Mouse (Mus musculus) liver, embryonic 13.5 days (tissue): ENCODE measurements around the gene Ksr1. TPM values are rescaled to one million over a fixed set of nuclear protein-coding genes. Genes with fewer than 3 reads are reported as not detected.

Experiments
- ATAC-seq: fragments of 200-750 bp; cut with Nextera tagmentation; 2 replicates; pipeline ENCODE4 v1.8.0; 2017; ENCODE audit warnings: low read depth, mild to moderate bottlenecking, moderate number of reproducible peaks, moderate library complexity
- DNase-seq: peaks from one replicate; pipeline ENCODE4 v3.0.0; 2022
- H3K27ac ChIP-seq: fragments of 300-500 bp; sonication (generic); 2 replicates; pipeline ENCODE4 v1.5.1; 2015; ENCODE audit warnings: moderate library complexity, mild to moderate bottlenecking, inconsistent platforms
- H3K27me3 ChIP-seq: fragments of 300-500 bp; sonication (generic); 2 replicates; pipeline ENCODE4 v1.6.1; 2015; ENCODE audit warnings: mild to moderate bottlenecking, inconsistent platforms
- H3K36me3 ChIP-seq: fragments of 300-500 bp; sonication (generic); 2 replicates; pipeline ENCODE4 v1.6.1; 2015; ENCODE audit warnings: mild to moderate bottlenecking, inconsistent platforms
- H3K4me1 ChIP-seq: fragments of 300-500 bp; sonication (generic); replicated peaks from 2 replicates; pipeline ENCODE4 v1.6.1; 2015; ENCODE audit warnings: inconsistent platforms
- H3K4me2 ChIP-seq: fragments of 300-500 bp; sonication (generic); 2 replicates; pipeline ENCODE4 v1.6.1; 2015; ENCODE audit warnings: inconsistent platforms, mild to moderate bottlenecking, moderate library complexity
- H3K4me3 ChIP-seq: fragments of 300-500 bp; sonication (generic); replicated peaks from 2 replicates; pipeline ENCODE4 v1.5.1; 2015; ENCODE audit warnings: mild to moderate bottlenecking, inconsistent platforms
- H3K9ac ChIP-seq: fragments of 300-500 bp; sonication (generic); 2 replicates; pipeline ENCODE4 v1.6.1; 2015; ENCODE audit warnings: mild to moderate bottlenecking, inconsistent platforms
- H3K9me3 ChIP-seq: fragments of 300-500 bp; sonication (generic); replicated peaks from 2 replicates; pipeline ENCODE4 v1.6.1; 2016; ENCODE audit warnings: inconsistent platforms
- WGBS: fragments of 180-500 bp; shearing (Covaris S2); methylation state at CpG from one replicate; pipeline ENCODE4 v1.1.7; 2015; ENCODE audit not compliant: insufficient replicate concordance; 5-methylcytosine and 5-hydroxymethylcytosine counted together
- polyA plus RNA-seq: library from polyadenylated mRNA; unstranded; fragments of >200 nt; fragmentation: Nextera tagmentation; extraction: Ambion mirVana; gene quantifications from 2 replicates; pipeline ENCODE4 v1.2.1, GENCODE M21; 2015

The Ksr1 gene
- polyA plus RNA-seq, 1 experiment from 2014 or later: 1.8 TPM

- peaks cover 25% of the 10 kb centered on the region for H3K36me3 ChIP-seq
- peaks cover 29% of the 10 kb centered on the region for H3K4me1 ChIP-seq
- H3K27ac ChIP-seq: no peak overlapping the region
- WGBS: 75% methylated on average over 21 of the region's 21 CpGs
- H3K4me3 ChIP-seq: no peak overlapping the region
- H3K9me3 ChIP-seq: no peaks in the 10 kb centered on the region
- DNase-seq: no peak
- H3K9ac ChIP-seq: no peak overlapping the region
- no peaks in the 10 kb centered on the region for H3K27me3 ChIP-seq
- no peak for ATAC-seq
- no peak overlapping the region for H3K4me2 ChIP-seq
Measured at GRCm38 (mm10) chr11:79020535-79021045, 125.6 kb downstream of the Ksr1 start.

- no peak overlapping the region for H3K4me3 ChIP-seq
- DNase-seq: peak; percentile 28
- no peak overlapping the region for H3K27ac ChIP-seq
- no peak overlapping the region for H3K4me2 ChIP-seq
- peaks cover 35% of the 10 kb centered on the region for H3K4me1 ChIP-seq
- no peaks in the 10 kb centered on the region for H3K9me3 ChIP-seq
- no peak overlapping the region for H3K9ac ChIP-seq
- H3K27me3 ChIP-seq: no peaks in the 10 kb centered on the region
- peaks cover 25% of the 10 kb centered on the region for H3K36me3 ChIP-seq
- ATAC-seq: no peak
- 60% methylated on average over 17 of the region's 17 CpGs for WGBS
Measured at GRCm38 (mm10) chr11:79019839-79020534, 126.2 kb downstream of the Ksr1 start.

DNA sequence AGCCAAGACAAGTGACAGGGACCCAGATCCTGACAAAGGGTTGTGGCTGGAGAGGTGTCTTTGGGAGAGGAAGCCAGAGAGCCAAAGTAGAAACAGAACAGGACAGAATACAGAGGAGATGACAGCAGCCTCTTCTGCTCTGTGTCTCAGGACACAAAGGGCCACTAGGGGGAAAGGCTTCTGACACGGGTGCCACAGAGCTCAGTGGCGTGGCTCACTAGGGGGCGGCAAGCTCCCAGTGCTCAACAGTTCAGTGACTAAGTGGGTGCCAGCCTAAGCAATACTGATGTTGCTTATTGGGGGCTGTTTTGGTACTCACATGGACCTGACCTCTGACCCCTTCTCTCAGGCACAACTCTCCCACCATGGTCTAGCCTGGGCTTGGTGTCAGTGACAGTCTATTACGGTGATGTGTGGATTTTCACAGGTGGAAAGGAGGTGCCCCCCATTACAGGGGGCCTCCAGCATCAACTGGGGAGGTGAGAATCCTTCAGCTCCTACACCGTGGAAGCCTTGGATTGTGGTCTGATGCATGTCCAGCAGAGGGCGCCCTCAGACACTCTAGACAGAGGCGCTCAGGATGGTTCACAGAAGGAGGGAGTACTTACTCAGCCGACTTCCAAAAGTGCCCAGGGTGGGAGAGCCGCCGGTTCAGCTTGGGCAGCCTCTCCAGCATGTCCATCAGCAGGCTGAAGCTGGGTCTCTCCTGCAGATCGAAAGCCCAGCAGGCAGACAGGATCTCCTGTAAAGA, 127.1 kb downstream of the Ksr1 start:
- ATAC-seq (no peak; the same call in 1 of the 2 replicates), DNase-seq (peak; percentile 55)
- H3K4me1 ChIP-seq: peaks cover 42% of the 10 kb centered on the region
- H3K27ac ChIP-seq: no peak overlapping the region
- peaks cover 25% of the 10 kb centered on the region for H3K36me3 ChIP-seq
- H3K27me3 ChIP-seq: no peaks in the 10 kb centered on the region
- H3K4me2 ChIP-seq: no peak overlapping the region
- WGBS: 37% methylated on average over 11 of the region's 11 CpGs
- no peaks in the 10 kb centered on the region for H3K9me3 ChIP-seq
- H3K9ac ChIP-seq: no peak overlapping the region
- H3K4me3 ChIP-seq: no peak overlapping the region

DNA sequence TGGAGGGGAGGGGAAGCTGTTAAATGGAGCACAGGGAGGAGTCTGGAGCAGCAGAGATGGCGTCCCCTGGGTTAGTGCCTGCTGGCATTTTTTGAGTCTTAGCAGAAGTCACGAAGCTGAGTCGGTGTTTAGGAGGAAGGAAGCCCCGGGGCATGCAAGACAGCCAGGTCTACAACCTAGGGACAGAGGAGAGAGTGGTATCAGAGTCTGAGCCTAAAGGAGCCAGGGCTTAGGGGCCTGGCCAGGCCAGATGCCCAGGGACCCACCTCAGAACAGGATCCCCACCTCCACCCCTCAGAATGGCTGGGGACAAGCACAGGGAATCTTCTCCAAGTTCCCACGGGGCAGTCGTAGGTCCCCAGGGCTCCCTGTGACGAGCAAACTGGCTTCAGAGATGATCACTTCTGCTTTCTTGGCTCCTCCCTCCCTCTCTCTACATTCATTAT, 129.0 kb downstream of the Ksr1 start:
- no peak overlapping the region for H3K4me3 ChIP-seq
- DNase-seq (no peak), ATAC-seq (no peak)
- H3K9me3 ChIP-seq: no peaks in the 10 kb centered on the region
- H3K9ac ChIP-seq: no peak overlapping the region
- H3K27ac ChIP-seq: no peak overlapping the region
- H3K36me3 ChIP-seq: peaks cover 25% of the 10 kb centered on the region
- WGBS: 37% methylated on average over 7 of the region's 7 CpGs
- no peaks in the 10 kb centered on the region for H3K27me3 ChIP-seq
- no peak overlapping the region for H3K4me2 ChIP-seq
- peaks cover 26% of the 10 kb centered on the region for H3K4me1 ChIP-seq

DNA sequence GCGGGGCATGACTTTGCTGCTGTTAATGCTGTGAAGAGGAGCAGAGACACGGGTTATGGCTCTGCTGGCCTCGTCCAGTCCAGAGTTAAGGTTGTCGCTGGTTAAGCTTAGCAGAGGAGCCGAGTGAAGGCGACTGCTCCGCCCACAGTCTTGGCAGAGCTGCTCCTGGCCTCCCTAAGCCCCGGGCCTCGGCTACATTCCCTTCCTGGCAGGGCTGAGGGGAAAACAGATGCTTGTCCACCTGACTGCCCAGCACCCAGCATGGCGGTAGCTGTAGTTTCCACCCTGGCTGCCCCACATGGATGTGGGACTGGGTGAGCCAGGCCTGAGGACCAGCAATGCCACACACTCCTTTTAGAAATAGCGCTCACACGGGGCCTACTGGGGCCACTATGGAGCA, 130.0 kb downstream of the Ksr1 start:
- 79% methylated on average over 12 of the region's 12 CpGs for WGBS
- Histone ChIP-seq H3K4me2 (no peak overlapping the region), H3K4me3 (no peak overlapping the region), H3K27me3 (no peaks in the 10 kb centered on the region), H3K9me3 (no peaks in the 10 kb centered on the region), H3K27ac (no peak overlapping the region), H3K4me1 (peaks cover 26% of the 10 kb centered on the region), H3K9ac (no peak overlapping the region), H3K36me3 (peaks cover 22% of the 10 kb centered on the region)
- no peak for ATAC-seq
- DNase-seq: no peak

DNA sequence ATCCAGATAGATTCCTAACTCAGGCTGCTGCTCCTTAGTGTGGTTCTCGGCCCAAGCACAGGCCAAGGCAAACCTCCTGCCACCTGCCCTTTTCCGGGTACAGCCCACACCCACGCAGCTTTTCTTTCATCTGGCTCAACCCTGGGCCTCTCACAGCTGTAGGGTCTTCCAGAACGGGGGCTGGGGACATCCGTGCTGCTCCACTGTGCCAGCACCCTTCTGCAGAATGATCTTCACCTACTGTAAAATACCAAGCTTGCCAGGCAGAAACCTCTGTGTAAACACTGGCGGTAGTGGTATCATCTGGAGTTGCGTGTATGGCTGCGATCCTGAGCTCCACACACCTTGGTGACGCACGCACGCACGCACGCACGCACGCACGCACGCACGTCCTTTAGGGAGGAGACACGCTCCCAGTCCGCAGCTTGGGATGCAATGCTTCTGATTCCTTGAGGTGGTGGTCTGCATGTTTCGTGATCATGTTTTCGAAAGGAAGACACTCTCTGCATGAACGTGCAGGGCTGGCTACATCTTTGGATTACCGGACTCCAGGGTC, 130.5 kb downstream of the Ksr1 start:
- Histone ChIP-seq H3K27me3 (no peaks in the 10 kb centered on the region), H3K27ac (no peak overlapping the region), H3K4me3 (no peak overlapping the region), H3K9ac (no peak overlapping the region), H3K36me3 (peaks cover 17% of the 10 kb centered on the region; the same call in 1 of the 2 replicates), H3K4me2 (no peak overlapping the region), H3K4me1 (peaks cover 22% of the 10 kb centered on the region), H3K9me3 (no peaks in the 10 kb centered on the region)
- 84% methylated on average over 24 of the region's 24 CpGs for WGBS
- DNase-seq (no peak), ATAC-seq (no peak)

- Histone ChIP-seq H3K4me2 (no peak overlapping the region), H3K9me3 (no peaks in the 10 kb centered on the region), H3K27me3 (no peaks in the 10 kb centered on the region), H3K4me3 (no peak overlapping the region), H3K27ac (no peak overlapping the region), H3K36me3 (peaks cover 13% of the 10 kb centered on the region; the same call in 1 of the 2 replicates), H3K9ac (no peak overlapping the region), H3K4me1 (peaks cover 21% of the 10 kb centered on the region)
- 70% methylated on average over 15 of the region's 15 CpGs for WGBS
- ATAC-seq (no peak; the same call in 1 of the 2 replicates), DNase-seq (no peak)
Measured at GRCm38 (mm10) chr11:79014602-79015325, 131.4 kb downstream of the Ksr1 start.

GRCm38 (mm10) chr11:79013806-79014205, 132.4 kb downstream of the Ksr1 start:
- peaks cover 9% of the 10 kb centered on the region; the same call in 1 of the 2 replicates for H3K36me3 ChIP-seq
- H3K4me1 ChIP-seq: peaks cover 17% of the 10 kb centered on the region
- 60% methylated on average over 9 of the region's 9 CpGs for WGBS
- no peak for ATAC-seq
- no peaks in the 10 kb centered on the region for H3K9me3 ChIP-seq
- DNase-seq: no peak
- H3K4me2 ChIP-seq: no peak overlapping the region
- no peaks in the 10 kb centered on the region for H3K27me3 ChIP-seq
- H3K9ac ChIP-seq: no peak overlapping the region
- H3K4me3 ChIP-seq: no peak overlapping the region
- no peak overlapping the region for H3K27ac ChIP-seq

GRCm38 (mm10) chr11:79013056-79013455, 133.2 kb downstream of the Ksr1 start:
- Histone ChIP-seq H3K4me1 (peaks cover 24% of the 10 kb centered on the region), H3K4me3 (no peak overlapping the region), H3K27me3 (no peaks in the 10 kb centered on the region), H3K9ac (no peak overlapping the region), H3K36me3 (0 out of 2 replicates have a peak, but pooled peaks cover 2% of the 10 kb centered on the region), H3K9me3 (no peaks in the 10 kb centered on the region), H3K4me2 (no peak overlapping the region), H3K27ac (no peak overlapping the region)
- DNase-seq (no peak), ATAC-seq (no peak)

GRCm38 (mm10) chr11:79012529-79012928, 133.7 kb downstream of the Ksr1 start:
- H3K9me3 ChIP-seq: no peaks in the 10 kb centered on the region
- no peak overlapping the region for H3K9ac ChIP-seq
- DNase-seq (no peak), ATAC-seq (no peak)
- no peak overlapping the region for H3K27ac ChIP-seq
- H3K36me3 ChIP-seq: 0 out of 2 replicates have a peak, but pooled peaks cover 2% of the 10 kb centered on the region
- WGBS: 87% methylated on average over 2 of the region's 2 CpGs
- no peak overlapping the region for H3K4me2 ChIP-seq
- peaks cover 30% of the 10 kb centered on the region for H3K4me1 ChIP-seq
- no peak overlapping the region for H3K4me3 ChIP-seq
- no peaks in the 10 kb centered on the region for H3K27me3 ChIP-seq

GRCm38 (mm10) chr11:79008891-79009290, 137.3 kb downstream of the Ksr1 start:
- H3K27ac ChIP-seq: no peak overlapping the region
- H3K4me3 ChIP-seq: no peak overlapping the region
- no peak overlapping the region for H3K9ac ChIP-seq
- no peaks in the 10 kb centered on the region for H3K36me3 ChIP-seq
- no peak for ATAC-seq
- DNase-seq: no peak
- no peaks in the 10 kb centered on the region for H3K9me3 ChIP-seq
- H3K27me3 ChIP-seq: no peaks in the 10 kb centered on the region
- peaks cover 40% of the 10 kb centered on the region for H3K4me1 ChIP-seq
- WGBS: 76% methylated on average over 7 of the region's 7 CpGs
- H3K4me2 ChIP-seq: no peak overlapping the region
